Mouse (Mus musculus): Measurements from ENCODE around the gene Lamc1. TPM values are rescaled to one million over a fixed set of nuclear protein-coding genes. Genes with fewer than 3 reads are reported as not detected.

Gene Lamc1
- total and polyA plus RNA-seq, 2 experiments from 2014 or later = 9.8 to 42.4 TPM

DNA sequence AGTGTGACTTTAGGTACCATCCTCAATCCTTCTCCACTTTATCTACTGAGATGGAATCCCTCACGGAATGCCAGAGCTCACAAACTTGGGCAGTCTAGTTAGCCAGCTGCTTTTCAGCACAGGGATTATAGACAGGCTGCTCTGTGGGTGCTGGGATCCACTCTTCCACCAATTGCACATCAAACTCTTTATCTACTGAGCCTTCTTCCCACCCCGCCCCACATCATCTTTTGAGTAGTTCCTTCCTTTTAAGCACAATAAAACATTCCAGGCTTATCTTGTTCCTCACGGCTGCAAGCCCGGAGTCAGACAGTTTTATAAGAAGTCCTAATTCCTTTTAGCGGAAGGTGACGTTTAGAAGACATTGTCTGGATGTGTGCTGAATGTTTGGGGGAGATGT lies 36.4 kb upstream of the Lamc1 start:
- TF ChIP-seq CTCF (IDR thresholded peaks at IDR 0.05; ENCODE audit: low read depth) = no peak
- no peaks in the 10 kb centered on the region for H3K9me3 ChIP-seq (ENCODE audit: low read length)
- no peak for ATAC-seq
- no peaks in the 10 kb centered on the region for H3K27me3 ChIP-seq (ENCODE audit: insufficient read depth, low read length)
- H3K4me2 ChIP-seq (ENCODE audit: low read depth) = no peak overlapping the region
- DNase-seq = no peak
- no peaks in the 10 kb centered on the region for H3K4me1 ChIP-seq (ENCODE audit: insufficient read depth)
- no peaks in the 10 kb centered on the region for H3K36me3 ChIP-seq (ENCODE audit: insufficient read depth)
- no peak overlapping the region for H3K27ac ChIP-seq (ENCODE audit: low read depth, low read length)
- H3K9ac ChIP-seq = no peak overlapping the region
- no peak overlapping the region for H3K4me3 ChIP-seq (ENCODE audit: low read depth, low read length)
- 80% methylated on average over 6 of the region's 6 CpGs for WGBS

DNA sequence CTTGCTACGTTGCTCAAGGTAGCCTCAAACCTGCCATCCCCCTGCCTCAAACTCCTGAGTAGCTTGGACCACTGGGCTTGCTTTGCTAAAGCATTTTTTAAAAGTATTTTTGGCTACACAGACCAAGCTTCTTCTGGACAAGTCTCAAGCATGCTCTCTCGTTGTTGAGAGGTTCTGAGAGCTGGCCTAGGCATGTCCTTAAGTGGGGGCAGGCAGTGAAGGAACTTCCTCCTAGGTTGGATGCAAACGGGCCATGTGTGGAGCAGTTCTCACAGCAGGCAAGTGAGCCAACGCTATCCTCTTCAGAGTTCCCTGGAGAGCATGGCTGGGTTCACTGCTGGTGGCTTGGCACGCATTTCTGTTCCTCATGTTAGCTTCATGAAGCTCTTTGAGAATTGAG lies 34.5 kb upstream of the Lamc1 start:
- Histone ChIP-seq H3K4me3 (ENCODE audit: low read depth, low read length) (no peak overlapping the region), H3K9ac (no peak overlapping the region), H3K4me2 (ENCODE audit: low read depth) (no peak overlapping the region), H3K27me3 (ENCODE audit: insufficient read depth, low read length) (no peaks in the 10 kb centered on the region), H3K9me3 (ENCODE audit: low read length) (no peaks in the 10 kb centered on the region), H3K36me3 (ENCODE audit: insufficient read depth) (no peaks in the 10 kb centered on the region), H3K27ac (ENCODE audit: low read depth, low read length) (no peak overlapping the region), H3K4me1 (ENCODE audit: insufficient read depth) (no peaks in the 10 kb centered on the region)
- WGBS = 62% methylated on average over 5 of the region's 5 CpGs
- no peak for TF ChIP-seq CTCF (IDR thresholded peaks at IDR 0.05; ENCODE audit: low read depth)
- no peak for DNase-seq
- no peak for ATAC-seq

DNA sequence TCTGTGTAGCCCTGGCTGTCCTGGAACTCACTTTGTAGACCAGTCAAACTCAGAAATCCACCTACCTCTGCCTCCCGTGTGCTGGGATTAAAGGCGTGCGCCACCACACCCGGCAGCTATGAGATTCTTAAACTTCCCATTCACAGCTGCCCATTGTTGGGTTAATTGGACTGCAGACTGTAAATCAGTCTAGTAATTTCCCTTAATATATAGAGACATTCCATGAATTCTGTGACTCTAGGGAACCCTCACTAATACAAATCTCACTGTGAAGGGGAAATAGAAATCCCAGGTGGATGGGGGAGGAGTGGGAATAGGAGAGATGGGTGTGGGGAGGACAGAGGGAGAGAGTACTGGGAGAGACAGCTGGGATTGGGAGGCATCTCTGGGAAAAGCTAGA lies 29.3 kb upstream of the Lamc1 start:
- H3K9ac ChIP-seq = no peak overlapping the region
- no peaks in the 10 kb centered on the region for H3K27me3 ChIP-seq (ENCODE audit: insufficient read depth, low read length)
- no peak for TF ChIP-seq CTCF (IDR thresholded peaks at IDR 0.05; ENCODE audit: low read depth)
- H3K27ac ChIP-seq (ENCODE audit: low read depth, low read length) = no peak overlapping the region
- no peaks in the 10 kb centered on the region for H3K4me1 ChIP-seq (ENCODE audit: insufficient read depth)
- H3K9me3 ChIP-seq (ENCODE audit: low read length) = no peaks in the 10 kb centered on the region
- H3K4me2 ChIP-seq (ENCODE audit: low read depth) = no peak overlapping the region
- WGBS = 73% methylated on average over 4 of the region's 4 CpGs
- ATAC-seq (no peak), DNase-seq (no peak)
- H3K4me3 ChIP-seq (ENCODE audit: low read depth, low read length) = no peak overlapping the region
- H3K36me3 ChIP-seq (ENCODE audit: insufficient read depth) = no peaks in the 10 kb centered on the region

DNA sequence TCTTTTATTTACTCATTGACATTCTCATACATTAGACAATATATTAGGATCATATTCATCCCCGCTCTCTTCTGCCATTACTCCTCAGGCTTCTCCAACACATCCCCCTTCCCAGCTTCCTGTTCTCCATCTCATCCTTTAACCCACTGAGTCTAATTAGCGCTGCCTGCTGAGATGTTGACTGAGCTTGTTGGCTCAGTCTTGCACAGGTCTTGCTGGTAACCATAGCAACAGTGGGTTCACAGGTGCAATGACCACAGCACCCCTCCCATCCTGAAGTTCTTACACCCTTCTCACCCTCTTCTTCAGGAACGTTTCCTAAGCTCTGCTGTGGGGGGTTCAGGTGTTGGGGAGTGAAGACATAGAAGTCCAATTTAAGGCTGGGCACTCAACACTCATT lies 28.0 kb upstream of the Lamc1 start:
- Histone ChIP-seq H3K9ac (no peak overlapping the region), H3K4me2 (ENCODE audit: low read depth) (no peak overlapping the region), H3K4me3 (ENCODE audit: low read depth, low read length) (no peak overlapping the region), H3K36me3 (ENCODE audit: insufficient read depth) (no peaks in the 10 kb centered on the region), H3K9me3 (ENCODE audit: low read length) (no peaks in the 10 kb centered on the region), H3K4me1 (ENCODE audit: insufficient read depth) (no peaks in the 10 kb centered on the region), H3K27me3 (ENCODE audit: insufficient read depth, low read length) (no peaks in the 10 kb centered on the region), H3K27ac (ENCODE audit: low read depth, low read length) (no peak overlapping the region)
- WGBS = 43% methylated on average over 3 of the region's 3 CpGs
- TF ChIP-seq CTCF (IDR thresholded peaks at IDR 0.05; ENCODE audit: low read depth) = no peak
- DNase-seq (no peak), ATAC-seq (no peak)

DNA sequence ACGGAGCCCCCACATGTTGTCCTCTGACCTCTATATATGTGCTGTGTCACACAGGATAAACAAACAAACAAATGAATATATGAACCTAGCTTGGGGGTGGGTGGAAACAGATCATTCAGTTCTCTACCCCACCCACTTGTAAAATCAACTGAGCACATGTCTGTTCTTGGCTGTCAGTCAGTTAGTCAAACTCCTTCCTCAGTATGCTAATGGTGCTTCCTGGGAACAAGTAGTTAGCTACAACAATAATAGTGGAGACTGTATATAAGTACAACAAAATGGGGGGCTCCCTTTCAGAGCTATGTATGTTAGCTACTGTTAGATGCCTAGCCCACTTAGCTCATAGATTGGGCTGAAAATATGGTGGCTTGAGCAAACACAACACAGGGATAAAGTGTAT lies 24.6 kb upstream of the Lamc1 start:
- no peak for DNase-seq
- TF ChIP-seq CTCF (IDR thresholded peaks at IDR 0.05; ENCODE audit: low read depth) = no peak
- Histone ChIP-seq H3K36me3 (ENCODE audit: insufficient read depth) (no peaks in the 10 kb centered on the region), H3K9me3 (ENCODE audit: low read length) (no peaks in the 10 kb centered on the region), H3K27me3 (ENCODE audit: insufficient read depth, low read length) (no peaks in the 10 kb centered on the region), H3K9ac (no peak overlapping the region), H3K27ac (ENCODE audit: low read depth, low read length) (no peak overlapping the region), H3K4me1 (ENCODE audit: insufficient read depth) (no peaks in the 10 kb centered on the region), H3K4me3 (ENCODE audit: low read depth, low read length) (no peak overlapping the region), H3K4me2 (ENCODE audit: low read depth) (no peak overlapping the region)
- WGBS = 96% methylated on average over 1 of the region's 1 CpGs
- ATAC-seq = no peak

DNA sequence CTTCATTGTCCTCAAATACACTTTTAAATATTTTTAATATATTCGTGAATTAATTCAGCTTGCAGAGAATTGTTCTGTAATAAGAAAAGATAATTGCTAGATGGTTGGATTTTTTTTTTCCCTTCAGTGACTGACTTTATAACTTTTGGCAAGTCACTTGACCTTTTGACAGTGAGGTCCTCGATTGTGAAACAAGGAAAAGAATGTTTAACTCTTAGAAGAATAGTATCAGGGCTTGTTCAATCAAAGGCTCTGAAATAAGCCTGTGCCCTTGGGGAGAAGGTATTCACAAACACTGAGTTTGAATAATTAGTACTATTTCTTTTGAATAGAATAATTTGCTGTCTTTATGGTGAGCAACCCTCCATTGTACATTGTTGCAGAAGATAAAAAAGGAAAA lies 21.9 kb upstream of the Lamc1 start:
- Histone ChIP-seq H3K27ac (ENCODE audit: low read depth, low read length) (no peak overlapping the region), H3K4me1 (ENCODE audit: insufficient read depth) (no peaks in the 10 kb centered on the region), H3K9me3 (ENCODE audit: low read length) (no peaks in the 10 kb centered on the region), H3K27me3 (ENCODE audit: insufficient read depth, low read length) (no peaks in the 10 kb centered on the region), H3K9ac (no peak overlapping the region), H3K4me2 (ENCODE audit: low read depth) (no peak overlapping the region), H3K36me3 (ENCODE audit: insufficient read depth) (no peaks in the 10 kb centered on the region), H3K4me3 (ENCODE audit: low read depth, low read length) (no peak overlapping the region)
- WGBS = 36% methylated on average over 2 of the region's 2 CpGs
- ATAC-seq (peak; percentile 40; the same call in 1 of the 2 replicates), DNase-seq (no peak)
- TF ChIP-seq CTCF (IDR thresholded peaks at IDR 0.05; ENCODE audit: low read depth) = no peak

DNA sequence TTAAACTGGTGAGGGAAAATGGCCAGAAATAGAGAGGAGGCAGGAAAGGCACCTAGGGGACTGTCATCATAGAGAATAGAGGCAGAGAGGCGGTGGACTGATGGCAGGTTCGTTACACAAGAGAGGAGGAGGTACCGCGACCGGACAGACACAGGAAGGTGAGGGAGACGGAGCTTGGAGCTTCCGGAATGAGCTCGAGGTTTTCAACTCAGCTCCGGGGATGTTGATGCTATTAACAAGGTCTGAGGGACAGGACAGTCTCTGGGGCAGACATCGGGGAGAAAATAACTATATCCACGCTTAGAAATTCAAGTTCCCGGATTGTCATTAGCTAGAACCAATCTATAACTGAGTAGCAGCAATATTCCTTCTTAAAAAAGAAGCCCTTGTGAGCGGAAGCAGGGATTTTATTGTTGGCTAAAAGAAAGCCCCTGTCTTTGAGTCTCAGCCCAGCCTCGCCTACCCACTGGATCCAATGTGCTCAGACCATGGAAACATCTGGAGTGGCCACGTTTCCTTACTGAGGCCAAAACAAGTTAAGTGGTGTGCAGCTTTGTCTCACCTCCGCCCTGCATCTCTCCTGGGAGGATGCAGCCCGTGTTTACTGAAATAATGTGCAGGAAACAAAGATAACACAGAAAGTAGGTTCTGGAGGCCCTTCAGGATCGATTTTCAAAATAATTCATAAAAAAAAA lies 21.3 kb upstream of the Lamc1 start:
- H3K4me2 ChIP-seq (ENCODE audit: low read depth) = no peak overlapping the region
- H3K9ac ChIP-seq = no peak overlapping the region
- no peaks in the 10 kb centered on the region for H3K9me3 ChIP-seq (ENCODE audit: low read length)
- WGBS = 62% methylated on average over 18 of the region's 18 CpGs
- no peak for TF ChIP-seq CTCF (IDR thresholded peaks at IDR 0.05; ENCODE audit: low read depth)
- no peaks in the 10 kb centered on the region for H3K4me1 ChIP-seq (ENCODE audit: insufficient read depth)
- H3K36me3 ChIP-seq (ENCODE audit: insufficient read depth) = no peaks in the 10 kb centered on the region
- DNase-seq = no peak
- no peaks in the 10 kb centered on the region for H3K27me3 ChIP-seq (ENCODE audit: insufficient read depth, low read length)
- ATAC-seq = no peak
- H3K27ac ChIP-seq (ENCODE audit: low read depth, low read length) = 0 out of 2 replicates have a peak overlapping the region, but pooled peaks have one; percentile 54
- no peak overlapping the region for H3K4me3 ChIP-seq (ENCODE audit: low read depth, low read length)
